Mouse (Mus musculus) left cerebral cortex, postnatal 10 days (tissue): ENCODE measurements around the gene Dnm3. TPM values are rescaled to one million over a fixed set of nuclear protein-coding genes. Genes with fewer than 3 reads are reported as not detected.

ENCODE experiments used
- DNase-seq, 2 experiments: peaks; one replicate each; pipeline ENCODE4 v3.0.0; 2021 to 2022; ENCODE audit warnings: low spot score in 2 of 2, mixed read lengths in 1 of 2; ENCODE audit errors: extremely low spot score in 1 of 2
- intact Hi-C: fragments of 180-260 bp; cut with DNase I; formaldehyde crosslinking; loops from one replicate; pipeline ENCODE4 v1.15.1; 2025
- total RNA-seq, 2 experiments: library from RNA; stranded (reverse); gene quantifications; 2 replicates each; pipeline ENCODE4 v1.2.3; 2021

Gene Dnm3
- total RNA-seq, 2 experiments from 2014 or later = 74.5 to 81.2 TPM

DNA sequence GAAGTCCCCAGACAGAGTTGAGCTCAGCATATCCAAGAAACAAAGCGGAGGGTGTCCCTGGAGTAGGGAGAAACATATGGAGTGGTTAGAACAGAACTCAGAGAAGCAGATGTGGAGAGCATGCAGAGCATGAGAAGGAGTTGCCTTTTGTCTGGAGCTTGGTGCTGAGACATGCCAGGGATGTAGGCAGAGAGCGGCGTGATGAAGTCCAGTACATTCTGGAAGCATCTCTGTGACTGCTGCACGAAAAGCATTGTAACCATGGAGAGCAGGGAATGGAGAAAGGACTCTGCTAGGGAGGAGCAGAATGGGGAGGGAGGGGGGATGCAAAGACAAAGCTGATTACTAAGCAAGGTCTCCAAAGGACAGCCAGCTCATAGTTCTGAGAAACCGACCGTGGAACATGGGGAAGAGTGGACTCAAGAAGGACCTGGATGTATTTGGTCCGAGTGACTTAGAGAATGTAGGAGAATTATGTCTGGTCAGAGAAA is 369.6 kb downstream of the Dnm3 start:
- DNase-seq = no peak
- intact Hi-C loops = no loop called here

DNA sequence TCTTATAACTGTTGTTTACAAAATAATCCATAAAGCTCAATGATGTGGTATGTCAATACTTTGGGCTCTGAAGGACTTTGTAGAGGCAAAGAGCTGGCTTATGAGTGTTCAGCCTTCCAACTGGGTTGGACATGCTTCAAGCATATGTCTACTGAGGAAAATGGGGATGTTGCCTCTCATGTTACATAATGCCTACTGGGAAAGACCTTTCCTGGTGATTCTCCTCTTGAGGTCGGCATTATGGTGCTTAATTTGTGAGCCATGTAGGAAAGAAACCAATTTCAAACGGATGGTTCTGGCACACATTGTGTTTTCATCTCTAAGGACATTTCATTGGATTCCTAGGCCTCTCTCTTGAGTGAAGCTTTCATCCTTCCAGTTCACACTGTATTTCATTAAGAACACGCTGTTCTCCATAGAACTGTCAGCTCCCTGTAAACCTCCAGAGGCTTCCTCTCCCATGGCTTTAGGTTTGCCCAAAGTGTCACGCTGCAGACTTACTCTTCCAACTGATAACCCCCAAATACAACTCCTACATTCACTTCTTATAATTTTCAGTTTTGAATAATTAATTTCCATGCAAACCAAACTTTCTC is 370.7 kb downstream of the Dnm3 start:
- no peak for DNase-seq
- intact Hi-C loops = no loop called here

DNA sequence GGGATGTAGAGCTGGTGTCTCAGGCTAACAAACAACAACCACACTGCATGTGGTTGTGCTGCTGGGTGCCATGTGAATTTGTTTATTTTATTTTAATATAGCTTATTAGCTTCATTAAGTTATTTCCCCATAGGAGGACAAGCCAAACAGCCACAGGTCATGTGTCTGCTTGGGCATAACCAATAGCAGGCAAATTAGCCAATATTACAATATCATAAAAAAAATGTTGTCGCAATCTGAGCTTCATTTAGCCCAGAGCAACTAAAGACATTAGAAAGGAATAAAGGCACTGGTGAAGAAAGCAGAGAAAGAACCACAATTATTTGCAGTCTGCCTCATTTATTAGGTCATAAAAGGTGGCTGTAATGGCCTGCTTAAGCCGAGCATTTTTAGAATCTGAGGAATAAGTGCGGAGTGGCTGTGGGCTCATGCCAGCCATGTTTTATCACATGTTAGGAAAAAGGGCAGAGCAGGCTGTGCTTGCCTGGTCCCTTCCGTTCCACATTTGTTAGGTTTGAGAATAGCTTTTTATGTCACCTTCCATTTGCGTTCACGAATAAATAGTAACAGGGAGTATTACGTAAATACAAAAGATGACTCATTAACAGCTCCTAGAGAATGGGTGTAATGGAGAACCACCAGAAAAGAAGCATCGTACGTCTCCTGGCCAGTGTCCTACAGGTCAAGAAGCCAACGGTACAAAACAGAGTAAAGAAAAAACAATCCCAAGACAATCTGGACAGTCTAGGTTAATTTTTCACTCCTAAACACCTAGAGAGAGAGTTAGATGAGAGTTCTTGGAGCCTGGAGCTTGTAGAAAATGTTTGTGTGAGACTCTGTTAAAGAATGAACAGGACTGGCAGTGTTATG is 376.6 kb downstream of the Dnm3 start:
- DNase-seq = no peak
- intact Hi-C loops = no loop called here

DNA sequence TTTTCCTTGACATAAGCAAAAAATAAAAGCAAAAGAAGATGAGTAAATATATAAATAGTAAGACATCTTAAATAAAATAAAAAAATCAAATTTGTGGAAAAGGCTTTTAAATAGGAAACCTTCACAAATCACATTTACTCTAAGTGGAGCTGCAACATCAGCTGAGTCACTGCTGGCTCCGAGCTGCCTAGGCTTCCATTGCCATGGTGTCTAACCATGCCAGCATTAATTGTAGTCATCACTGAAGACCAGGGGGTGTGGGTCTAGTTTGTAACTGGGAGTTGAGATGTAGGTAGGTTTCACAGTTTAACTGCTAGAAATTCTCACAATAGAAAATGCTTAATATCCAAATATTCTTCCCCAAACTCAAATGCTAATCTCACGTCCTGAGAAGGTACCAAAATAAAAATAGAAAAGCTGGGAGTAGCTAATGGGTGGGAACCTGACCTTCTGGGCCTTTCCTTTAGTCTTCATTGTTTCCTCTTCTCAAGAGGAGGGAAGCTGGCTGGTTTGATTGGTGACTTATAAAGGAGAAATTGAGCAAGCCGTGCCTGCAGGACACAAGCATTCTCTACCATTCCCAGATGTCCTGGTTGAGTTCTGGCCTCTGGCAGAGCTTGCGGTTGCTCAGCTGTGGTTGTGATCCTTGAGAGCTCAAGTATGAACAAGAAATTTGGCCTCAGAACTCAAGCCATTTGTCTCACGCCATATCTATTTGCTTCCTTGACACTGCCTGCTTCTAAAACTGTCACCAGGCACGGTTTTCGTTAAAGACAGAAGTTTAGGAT is 377.6 kb downstream of the Dnm3 start:
- intact Hi-C loops = no loop called here
- DNase-seq = no peak

DNA sequence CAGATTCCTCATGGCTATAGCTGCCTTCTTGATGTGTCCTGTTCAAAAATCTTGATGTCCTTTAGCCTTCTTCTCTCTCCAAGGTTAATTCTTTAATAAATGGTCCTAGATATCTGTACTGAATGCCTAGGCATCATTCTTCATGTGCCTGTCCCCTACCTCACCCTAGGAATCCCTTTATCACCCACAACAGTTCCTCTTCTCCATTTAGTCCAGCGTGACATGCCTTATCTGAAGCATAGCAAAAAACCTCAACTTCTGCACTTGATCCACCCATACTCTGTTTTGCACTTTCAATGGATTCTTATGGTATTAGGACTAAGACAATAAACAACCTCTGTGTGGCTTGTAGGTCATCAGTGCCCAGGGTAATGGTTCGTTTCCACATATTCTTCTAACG is 378.6 kb downstream of the Dnm3 start:
- intact Hi-C loops = no loop called here
- no peak for DNase-seq

DNA sequence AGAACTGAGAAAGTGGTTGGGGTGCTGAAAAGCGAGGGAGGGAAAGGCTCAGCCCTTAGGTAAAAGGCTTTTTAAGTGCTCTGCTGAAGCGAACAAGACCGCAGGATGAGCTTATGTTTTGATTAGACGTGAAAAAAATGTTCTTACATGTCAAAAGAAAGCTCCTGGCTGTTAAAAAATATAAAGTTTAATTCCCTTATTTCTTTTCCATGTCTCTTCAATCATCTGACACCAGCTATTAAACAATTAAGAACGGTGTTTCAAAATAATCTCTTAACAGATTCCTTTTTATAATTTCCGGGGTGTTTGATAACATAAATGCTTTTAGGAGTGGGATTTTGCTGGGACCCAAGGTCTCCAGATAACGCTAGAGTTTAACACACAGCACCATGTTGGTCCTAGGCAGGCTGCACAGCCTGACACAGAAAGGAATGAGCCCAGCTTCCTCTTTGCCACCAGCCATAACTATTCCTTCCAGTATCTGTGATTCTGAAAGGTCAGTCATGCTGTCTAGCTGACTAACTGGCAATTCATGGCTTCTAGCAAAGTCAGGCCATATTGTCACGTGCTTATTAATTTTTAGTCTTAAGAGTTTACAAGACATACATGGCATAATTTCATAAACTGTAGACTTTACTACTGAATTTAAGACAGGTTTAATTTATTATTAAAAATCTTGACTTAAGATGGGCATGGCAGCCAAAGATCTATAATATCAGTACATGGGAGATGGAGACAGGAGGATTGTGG is 383.1 kb downstream of the Dnm3 start:
- intact Hi-C loops = no loop called here
- DNase-seq = no peak

DNA sequence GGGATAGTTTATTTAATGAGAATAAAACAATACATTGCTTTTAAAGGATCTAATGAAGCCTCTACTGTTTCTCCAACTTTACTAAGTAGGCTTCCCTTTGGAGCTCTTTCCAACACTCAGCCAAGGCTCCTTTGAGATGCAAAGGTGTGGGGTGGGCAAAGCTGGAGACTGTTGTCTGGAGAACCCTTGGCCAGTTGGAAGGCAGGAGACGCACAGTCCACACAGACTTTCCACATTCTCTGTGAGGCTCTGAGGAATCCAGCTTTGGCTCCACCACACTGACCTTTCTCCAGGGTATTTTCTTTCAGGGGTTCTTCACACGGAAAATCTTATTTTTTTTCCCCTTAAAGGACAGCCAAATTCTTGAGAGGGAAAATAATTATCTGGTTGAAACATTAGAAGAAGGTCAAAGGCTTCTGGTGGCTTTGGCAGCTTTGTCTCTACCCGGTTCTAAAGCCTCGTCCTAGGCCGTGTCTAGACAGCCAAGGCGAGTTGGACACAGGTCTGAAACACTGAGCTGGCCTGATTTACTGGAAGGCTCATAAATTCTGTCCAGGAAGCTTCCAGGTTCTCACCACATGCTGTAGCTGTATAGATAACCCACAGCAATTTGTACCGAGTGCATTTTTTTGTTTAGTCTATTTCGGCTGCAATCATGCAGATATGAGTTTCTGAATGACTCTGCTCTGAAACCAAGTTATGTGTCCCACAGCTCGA is 383.9 kb downstream of the Dnm3 start:
- intact Hi-C loops = no loop called here
- no peak for DNase-seq

DNA sequence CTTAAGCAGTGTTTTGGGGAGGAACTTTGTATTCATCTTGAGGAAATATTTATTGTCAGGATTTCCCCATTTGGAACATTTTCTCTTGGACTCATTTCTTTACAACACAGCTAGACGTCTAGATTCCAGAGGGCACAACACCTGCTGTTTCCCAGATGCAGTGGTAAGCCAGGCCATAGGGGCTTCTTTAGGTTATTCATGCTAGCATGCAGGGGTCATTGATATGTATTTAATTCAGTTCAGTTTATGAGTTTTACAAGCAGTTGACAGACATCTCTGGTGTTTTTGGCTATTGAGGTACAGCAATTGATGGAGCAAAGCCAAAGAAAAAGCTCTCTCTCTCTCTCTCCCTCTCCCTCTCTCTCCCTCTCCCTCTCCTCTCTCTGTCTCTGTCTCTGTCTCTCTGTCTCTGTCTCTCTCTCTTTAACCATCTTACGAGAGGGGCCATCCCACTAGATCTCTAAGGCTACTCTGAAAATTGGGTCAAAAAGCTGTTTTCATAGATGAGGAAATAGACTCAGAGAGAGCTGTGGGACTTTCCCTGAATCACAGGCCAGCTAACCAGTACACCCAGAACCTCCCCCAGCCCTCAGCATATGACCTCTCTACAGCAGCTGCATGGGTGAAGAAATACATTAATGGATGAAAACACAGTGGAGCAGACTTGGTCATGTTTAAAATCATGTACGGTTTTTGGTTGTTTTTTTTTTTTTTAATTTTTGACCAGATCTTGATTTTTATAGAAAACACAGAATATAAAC is 384.8 kb downstream of the Dnm3 start:
- intact Hi-C loops = no loop called here
- DNase-seq = no peak

DNA sequence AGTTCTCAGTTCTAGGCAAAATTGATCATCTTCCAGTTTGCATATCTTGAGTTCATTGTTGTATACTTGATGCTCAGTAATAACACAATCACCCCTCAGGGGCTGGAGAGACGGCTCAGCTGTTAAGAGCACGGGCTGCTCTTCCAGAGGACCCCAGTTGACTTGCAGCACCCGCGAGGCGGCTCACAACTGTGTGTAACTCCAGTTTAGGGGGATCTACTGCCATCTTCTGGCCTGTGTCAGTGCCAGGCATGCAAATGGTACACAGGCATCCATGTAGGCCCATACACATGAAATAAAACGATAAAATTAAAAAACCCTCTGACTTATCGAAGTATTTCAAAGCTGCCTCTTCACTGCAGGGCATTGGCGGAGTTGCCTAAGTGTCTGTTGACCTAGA is 385.4 kb downstream of the Dnm3 start:
- intact Hi-C loops = no loop called here
- no peak for DNase-seq

DNA sequence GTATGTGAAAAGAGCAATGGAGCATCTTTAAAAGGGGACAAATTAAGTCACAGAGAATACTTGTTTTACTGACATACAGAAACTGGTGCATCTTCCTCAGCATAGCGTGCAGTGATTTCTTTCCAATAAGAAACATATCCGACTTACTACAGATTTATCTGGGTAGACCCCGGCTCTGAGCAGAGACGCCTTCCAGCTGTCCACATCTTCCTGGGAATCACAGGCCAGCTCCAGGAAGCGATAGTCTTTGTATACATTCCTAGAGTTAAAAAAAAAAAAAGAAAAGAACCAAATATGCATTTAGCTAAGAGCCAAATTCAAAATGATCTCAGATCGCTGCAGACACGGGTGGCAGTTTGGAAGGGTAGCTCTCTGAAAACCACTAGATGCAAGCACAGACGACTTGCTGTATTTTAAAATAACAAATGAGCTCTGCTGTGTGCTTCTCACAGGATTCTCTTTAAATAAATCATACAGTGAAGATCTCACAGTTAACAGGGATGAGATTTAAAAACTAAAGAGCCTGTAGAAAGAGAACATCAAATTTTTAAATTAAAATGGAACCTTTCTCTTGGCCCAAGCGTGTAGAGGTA is 393.9 kb downstream of the Dnm3 start:
- DNase-seq = no peak
- intact Hi-C loops = no loop called here

DNA sequence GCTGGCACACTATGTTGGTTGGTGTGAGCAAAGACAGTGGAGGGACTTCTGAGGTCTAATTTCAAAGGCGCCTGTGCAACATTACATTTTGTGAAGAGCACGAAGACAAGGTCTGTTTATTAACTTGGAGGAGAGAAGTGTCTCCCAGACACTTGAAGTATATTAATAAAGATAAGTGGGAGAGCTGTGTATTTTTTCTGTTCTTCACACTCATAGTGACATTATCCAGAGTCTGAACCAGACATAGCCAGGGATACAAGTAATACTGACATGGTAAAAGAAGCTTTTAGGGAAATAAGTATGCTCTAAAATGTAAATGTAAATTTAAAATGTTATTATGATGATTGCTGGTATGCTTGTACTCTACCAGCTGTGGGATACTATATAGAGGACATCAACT is 394.5 kb downstream of the Dnm3 start:
- intact Hi-C loops = no loop called here
- no peak for DNase-seq

DNA sequence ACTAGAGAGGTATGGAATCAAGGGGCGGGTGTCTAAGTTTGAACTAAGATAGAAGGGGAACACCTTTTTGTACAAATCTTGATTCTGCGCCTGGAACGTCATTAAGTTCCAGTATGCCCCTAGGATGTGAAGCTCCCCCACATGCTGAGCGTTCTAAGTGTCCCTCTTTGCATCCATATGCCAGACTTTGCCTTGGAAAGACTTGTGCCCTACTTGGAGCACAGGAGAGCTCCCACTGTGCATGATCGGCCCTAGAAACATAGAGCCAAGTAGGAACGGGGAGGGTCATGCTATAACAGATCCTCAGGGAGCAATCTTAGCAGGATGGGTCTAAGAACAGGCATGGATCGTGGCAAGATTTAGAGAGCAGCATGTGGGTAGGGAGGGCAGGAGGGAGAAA is 395.1 kb downstream of the Dnm3 start:
- no peak for DNase-seq
- intact Hi-C loops = no loop called here

DNA sequence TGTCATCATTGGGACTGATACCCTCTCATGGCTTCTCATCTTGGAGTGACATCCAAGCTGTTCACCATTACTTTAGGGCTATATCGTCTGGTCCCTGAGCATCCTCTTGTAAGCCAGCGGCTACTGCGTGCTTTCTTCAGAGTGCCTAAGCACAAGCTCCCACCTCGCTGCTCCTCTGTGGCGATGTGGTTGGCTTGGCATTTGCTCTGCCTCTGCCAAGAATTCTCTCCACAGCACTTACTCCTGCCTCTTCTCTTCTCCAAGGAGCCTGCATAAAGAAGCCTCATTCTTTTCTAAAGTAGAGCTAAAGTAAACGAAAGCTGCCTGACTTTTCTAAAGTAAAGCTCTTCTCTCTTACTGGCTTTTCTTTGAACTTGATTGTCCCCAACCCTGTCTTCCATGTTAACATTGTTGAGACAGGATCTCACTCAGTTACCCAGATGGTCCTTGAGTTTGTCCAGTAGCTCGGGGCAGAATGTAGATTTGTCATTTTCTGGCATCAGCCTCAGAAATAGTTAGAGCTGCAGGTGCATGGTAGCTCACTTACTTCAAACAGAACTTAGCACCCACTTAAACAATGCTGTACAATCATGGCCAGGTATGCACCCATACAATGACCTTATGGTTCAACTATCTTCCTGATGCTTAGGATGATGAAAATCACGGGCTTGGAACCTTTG is 396.0 kb downstream of the Dnm3 start:
- intact Hi-C loops = no loop called here
- no peak for DNase-seq

DNA sequence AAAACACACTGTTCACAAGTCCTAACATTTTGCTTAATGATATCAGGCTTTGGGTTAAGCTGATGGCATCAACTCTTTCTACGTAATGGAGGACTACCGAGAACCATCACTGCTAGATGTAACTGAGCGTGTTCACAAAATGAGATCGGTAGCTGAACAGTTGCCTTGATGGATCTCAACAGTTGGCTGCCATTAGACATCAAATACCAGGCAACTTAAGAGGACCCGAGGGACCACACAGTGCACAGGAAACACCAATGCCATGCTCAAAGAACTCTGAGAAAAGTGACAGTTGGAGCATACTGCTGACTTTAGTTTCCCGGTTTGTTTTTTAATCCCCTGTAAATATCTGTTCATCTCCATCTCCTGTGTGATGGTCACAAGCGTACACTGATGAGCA is 397.8 kb downstream of the Dnm3 start:
- intact Hi-C loops = no loop called here
- no peak for DNase-seq

DNA sequence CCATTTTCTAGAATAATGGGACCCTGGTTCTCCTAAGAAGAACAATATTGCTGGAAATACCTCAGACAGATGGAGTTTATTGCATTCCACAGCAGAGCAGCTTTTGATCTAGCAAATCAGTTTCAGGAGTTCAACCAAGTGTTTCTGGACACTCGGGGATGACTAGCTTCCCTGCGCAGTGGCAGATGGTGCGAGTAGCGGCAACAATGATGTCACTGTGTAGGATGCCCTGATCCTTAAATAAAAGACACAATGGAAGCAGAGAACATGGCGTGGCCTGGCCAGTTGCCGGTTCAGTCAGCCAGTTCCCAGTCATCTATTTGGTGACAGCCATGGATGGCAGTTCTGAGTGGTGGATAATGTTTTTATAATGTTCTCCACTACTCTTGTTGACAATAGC is 400.4 kb downstream of the Dnm3 start:
- intact Hi-C loops = no loop called here
- no peak for DNase-seq

DNA sequence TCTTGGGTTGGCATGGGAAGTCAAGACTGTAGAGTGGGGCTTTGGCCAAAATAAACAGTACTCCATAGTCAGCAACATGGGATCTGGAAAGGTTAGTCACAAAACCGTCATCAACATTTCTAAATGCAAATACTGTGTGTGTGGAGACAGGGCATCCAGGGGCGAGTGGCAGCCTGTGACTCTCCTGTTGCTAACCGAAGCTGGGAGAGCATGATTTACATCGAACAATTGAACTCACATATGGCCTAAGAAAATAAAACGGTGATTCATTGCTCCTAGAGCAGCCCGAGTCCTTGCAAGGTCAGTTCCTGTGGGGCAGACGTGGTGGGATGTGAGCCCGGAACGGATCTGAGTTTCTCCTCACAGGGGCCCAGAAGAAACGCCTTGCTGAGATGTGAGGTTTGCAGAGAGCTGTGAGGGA is 401.2 kb downstream of the Dnm3 start:
- intact Hi-C loops = no loop called here
- no peak for DNase-seq

DNA sequence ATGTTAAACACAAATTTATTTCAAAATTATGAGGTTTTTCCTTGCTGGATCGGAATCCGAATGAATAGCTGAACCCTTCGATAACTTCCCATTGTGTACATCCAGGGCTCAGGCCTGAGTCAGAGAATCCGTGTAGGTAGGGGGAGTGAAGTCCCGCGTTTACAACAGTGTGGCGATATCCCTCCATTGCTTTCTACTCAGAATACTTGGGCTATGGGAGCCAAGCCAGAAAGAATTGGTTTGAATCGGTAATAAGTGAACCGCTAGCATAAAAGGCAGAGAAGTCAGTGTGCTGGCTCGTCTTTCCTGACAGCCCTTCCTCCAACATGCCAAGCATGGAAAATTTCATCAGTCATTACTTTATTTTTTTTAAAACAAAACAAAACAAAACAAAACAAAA is 402.0 kb downstream of the Dnm3 start:
- DNase-seq = no peak
- intact Hi-C loops = no loop called here
